Mouse (Mus musculus): ENCODE data around the gene Ceacam14. TPM values are rescaled to one million over a fixed set of nuclear protein-coding genes. Genes with fewer than 3 reads are reported as not detected.

The Ceacam14 gene
- total RNA-seq (2023; ENCODE audit: inconsistent age): not detected in 4 replicates

GRCm38 (mm10) chr7:17812333-17812732, at the start of gene Ceacam14:
Gene Ceacam14, plus strand, starts transcription at chr7:17812633.

Other genes starting within 250 kb of the Ceacam14 start
- not detected in 4 replicates for gene Ceacam5, start 99.4 kb upstream of the Ceacam14 start, total RNA-seq (2023; ENCODE audit: inconsistent age)
- not detected in 4 replicates for gene Gm5155, start 59.1 kb downstream of the Ceacam14 start, total RNA-seq (2023; ENCODE audit: inconsistent age)
- not detected in 4 replicates for gene Ceacam11, start 159.5 kb downstream of the Ceacam14 start, total RNA-seq (2023; ENCODE audit: inconsistent age)
- gene Ceacam13, start 197.3 kb downstream of the Ceacam14 start, total RNA-seq (2023; ENCODE audit: inconsistent age): not detected in 4 replicates

Measured in B cell, adult (primary cell).